Mouse (Mus musculus): ENCODE measurements around the gene Gm19935. TPM values are rescaled to one million over a fixed set of nuclear protein-coding genes. Genes with fewer than 3 reads are reported as not detected.

Gm19935 gene
- 1 to 10 TPM; 1.4 TPM for total RNA-seq (2021)

GRCm38 (mm10) chr8:90817293-90817692, at the start of gene Gm19935:
Gm19935 (minus strand) TSS chr8:90817393.
- intact Hi-C loops (cut with DNase I), result no loop called here
- no peak for DNase-seq (ENCODE audit: low spot score in 2 of 2)

GRCm38 (mm10) chr8:90862038-90862437, 44.8 kb upstream of the Gm19935 start:
- DNase-seq (ENCODE audit: low spot score in 2 of 2), result no peak

GRCm38 (mm10) chr8:90861266-90861944, 44.2 kb upstream of the Gm19935 start:
- peak in 1 of 2 experiments; percentile 42 for DNase-seq (ENCODE audit: low spot score in 2 of 2)
- intact Hi-C loops (cut with DNase I), result no loop called here

More at GRCm38 (mm10) chr8:90862038-90862437, 44.8 kb upstream of the Gm19935 start:
- intact Hi-C loops (cut with DNase I), result no loop called here

- intact Hi-C loops (cut with DNase I), result no loop called here
- no peak for DNase-seq (ENCODE audit: low spot score in 2 of 2)
These were observed 40.9 kb upstream of the Gm19935 start for GRCm38 (mm10) chr8:90858071-90858470.

GRCm38 (mm10) chr8:90856952-90857351, 39.8 kb upstream of the Gm19935 start:
- intact Hi-C loops (cut with DNase I), result no loop called here
- no peak for DNase-seq (ENCODE audit: low spot score in 2 of 2)

GRCm38 (mm10) chr8:90856171-90856570, 39.0 kb upstream of the Gm19935 start:
- intact Hi-C loops (cut with DNase I), result no loop called here
- no peak for DNase-seq (ENCODE audit: low spot score in 2 of 2)

- no peak for DNase-seq (ENCODE audit: low spot score in 2 of 2)
- intact Hi-C loops (cut with DNase I), result no loop called here
These were observed 37.5 kb upstream of the Gm19935 start for GRCm38 (mm10) chr8:90854671-90855161.

GRCm38 (mm10) chr8:90853971-90854670, 36.9 kb upstream of the Gm19935 start:
- intact Hi-C loops (cut with DNase I), result no loop called here
- DNase-seq (ENCODE audit: low spot score in 2 of 2), result no peak

GRCm38 (mm10) chr8:90851544-90851943, 34.4 kb upstream of the Gm19935 start:
- intact Hi-C loops (cut with DNase I), result no loop called here
- no peak for DNase-seq (ENCODE audit: low spot score in 2 of 2)

- intact Hi-C loops (cut with DNase I), result no loop called here
- DNase-seq (ENCODE audit: low spot score in 2 of 2), result peak; percentile 48 to 68
These were observed 32.4 kb upstream of the Gm19935 start for GRCm38 (mm10) chr8:90849462-90850050.

- no peak for DNase-seq (ENCODE audit: low spot score in 2 of 2)
- intact Hi-C loops (cut with DNase I), result no loop called here
These were observed 30.8 kb upstream of the Gm19935 start for GRCm38 (mm10) chr8:90847980-90848379.

GRCm38 (mm10) chr8:90844179-90844967, 27.2 kb upstream of the Gm19935 start:
- DNase-seq (ENCODE audit: low spot score in 2 of 2), result no peak
- intact Hi-C loops (cut with DNase I), result no loop called here

- DNase-seq (ENCODE audit: low spot score in 2 of 2), result no peak
- intact Hi-C loops (cut with DNase I), result no loop called here
These were observed 25.9 kb upstream of the Gm19935 start for GRCm38 (mm10) chr8:90843127-90843526.

- no peak for DNase-seq (ENCODE audit: low spot score in 2 of 2)
- intact Hi-C loops (cut with DNase I), result no loop called here
These were observed 24.1 kb upstream of the Gm19935 start for GRCm38 (mm10) chr8:90841321-90841720.

GRCm38 (mm10) chr8:90839725-90840714, 22.8 kb upstream of the Gm19935 start:
- no peak for DNase-seq (ENCODE audit: low spot score in 2 of 2)
- intact Hi-C loops (cut with DNase I), result no loop called here

GRCm38 (mm10) chr8:90837440-90837839, 20.2 kb upstream of the Gm19935 start:
- intact Hi-C loops (cut with DNase I), result no loop called here
- no peak for DNase-seq (ENCODE audit: low spot score in 2 of 2)

- intact Hi-C loops (cut with DNase I), result no loop called here
- no peak for DNase-seq (ENCODE audit: low spot score in 2 of 2)
These were observed 17.1 kb upstream of the Gm19935 start for GRCm38 (mm10) chr8:90834321-90834672.

- no peak for DNase-seq (ENCODE audit: low spot score in 2 of 2)
- intact Hi-C loops (cut with DNase I), result no loop called here
These were observed 16.6 kb upstream of the Gm19935 start for GRCm38 (mm10) chr8:90833628-90834320.

All from left cerebral cortex, postnatal 36 days (tissue).